Mouse (Mus musculus): Measurements from ENCODE around the gene Nkg7. TPM values are rescaled to one million over a fixed set of nuclear protein-coding genes. Genes with fewer than 3 reads are reported as not detected.

Gene Nkg7
- total RNA-seq, 1 experiment, result 0.62 TPM

DNA sequence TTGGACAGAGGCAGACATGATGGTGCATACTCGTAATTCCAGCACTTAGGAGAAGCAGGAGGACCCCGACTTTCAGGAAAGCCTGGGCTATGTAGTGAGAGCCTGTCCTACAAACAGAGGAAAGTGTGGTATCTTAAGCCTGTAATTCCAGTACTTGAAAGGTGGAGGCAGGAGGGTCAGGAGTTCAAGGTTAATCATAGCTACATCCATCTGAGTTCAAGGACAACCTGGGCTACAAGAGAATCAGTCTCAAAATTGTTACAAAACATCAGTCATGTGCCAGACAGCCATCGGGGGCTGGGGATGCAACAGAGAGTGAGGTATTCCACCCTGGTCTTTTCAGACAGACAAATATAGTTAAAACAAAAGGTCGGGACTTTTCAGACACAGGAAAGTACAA lies 4.0 kb upstream of the Nkg7 start:
- Histone ChIP-seq H3K27ac (ENCODE audit: insufficient read depth, low read depth, low read length, poor library complexity, severe bottlenecking) (no peak overlapping the region), H3K4me3 (ENCODE audit: insufficient read depth in 1 of 2, low read depth in 1 of 2, low read length in 2 of 2, poor library complexity in 1 of 2, severe bottlenecking in 1 of 2) (no peak overlapping the region), H3K9me3 (ENCODE audit: control insufficient read depth, insufficient read depth, low read depth, low read length) (no peaks in the 10 kb centered on the region), H3K36me3 (ENCODE audit: control insufficient read depth, insufficient read depth, low read length, poor library complexity, severe bottlenecking) (no peaks in the 10 kb centered on the region), H3K9ac (ENCODE audit: insufficient read depth, low read depth, low read length, poor library complexity, severe bottlenecking) (no peak overlapping the region), H3K4me1 (ENCODE audit: control insufficient read depth in 2 of 2, insufficient read depth in 2 of 2, low read length in 2 of 2, poor library complexity in 1 of 2) (peaks cover 4 to 12% of the 10 kb centered on the region in 2 experiments; a peak in 3 of 4 replicates)
- DNase-seq (ENCODE audit: low read depth, low spot score), result no peak
- TF ChIP-seq ZNF384 (IDR thresholded peaks at IDR 0.05; ENCODE audit: low read depth, low read length), result no peak
- TF ChIP-seq ZC3H11A (IDR thresholded peaks at IDR 0.05; ENCODE audit: borderline replicate concordance, low read depth, low read length), result no peak
- TF ChIP-seq HCFC1 (IDR thresholded peaks at IDR 0.05; ENCODE audit: borderline replicate concordance, insufficient read depth, low read length), result no peak
- TF ChIP-seq CHD2 (IDR thresholded peaks at IDR 0.05; ENCODE audit: low read depth, low read length), result no peak
- TF ChIP-seq MAFK (IDR thresholded peaks at IDR 0.05; ENCODE audit: insufficient read depth, low read depth, low read length), result no peak
- in situ Hi-C loops (cut with MboI; ENCODE audit: low sequenced_read_pairs in 2 of 2, unreplicated experiment in 2 of 2), result no loop called here

DNA sequence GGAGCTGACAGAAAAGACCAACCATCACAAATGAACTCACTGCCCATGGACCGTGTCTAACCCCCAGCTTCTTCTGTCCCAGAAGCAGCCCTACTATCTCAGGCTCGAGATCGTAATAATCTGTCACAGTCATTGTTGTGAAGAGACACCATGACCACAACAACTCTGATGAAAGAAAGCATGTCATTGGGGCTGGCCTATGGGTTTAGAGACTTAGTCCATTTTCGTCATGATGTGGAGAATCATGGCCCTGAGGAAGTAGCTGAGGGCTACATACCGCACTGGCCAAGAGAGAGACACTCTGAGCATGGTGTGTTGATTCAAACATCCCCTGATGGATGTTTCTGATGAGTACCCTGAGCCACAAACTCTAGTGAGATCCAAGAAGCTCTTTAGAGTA lies 2.2 kb upstream of the Nkg7 start:
- Histone ChIP-seq H3K4me3 (ENCODE audit: insufficient read depth in 1 of 2, low read depth in 1 of 2, low read length in 2 of 2, poor library complexity in 1 of 2, severe bottlenecking in 1 of 2) (no peak overlapping the region), H3K4me1 (ENCODE audit: control insufficient read depth in 2 of 2, insufficient read depth in 2 of 2, low read length in 2 of 2, poor library complexity in 1 of 2) (peaks cover 4 to 10% of the 10 kb centered on the region in 2 experiments; a peak in 3 of 4 replicates), H3K9ac (ENCODE audit: insufficient read depth, low read depth, low read length, poor library complexity, severe bottlenecking) (no peak overlapping the region), H3K36me3 (ENCODE audit: control insufficient read depth, insufficient read depth, low read length, poor library complexity, severe bottlenecking) (no peaks in the 10 kb centered on the region), H3K27ac (ENCODE audit: insufficient read depth, low read depth, low read length, poor library complexity, severe bottlenecking) (no peak overlapping the region), H3K9me3 (ENCODE audit: control insufficient read depth, insufficient read depth, low read depth, low read length) (no peaks in the 10 kb centered on the region)
- no peak for TF ChIP-seq ZC3H11A (IDR thresholded peaks at IDR 0.05; ENCODE audit: borderline replicate concordance, low read depth, low read length)
- TF ChIP-seq HCFC1 (IDR thresholded peaks at IDR 0.05; ENCODE audit: borderline replicate concordance, insufficient read depth, low read length), result no peak
- no peak for TF ChIP-seq ZNF384 (IDR thresholded peaks at IDR 0.05; ENCODE audit: low read depth, low read length)
- TF ChIP-seq MAFK (IDR thresholded peaks at IDR 0.05; ENCODE audit: insufficient read depth, low read depth, low read length), result no peak
- no peak for TF ChIP-seq CHD2 (IDR thresholded peaks at IDR 0.05; ENCODE audit: low read depth, low read length)
- in situ Hi-C loops (cut with MboI; ENCODE audit: low sequenced_read_pairs in 2 of 2, unreplicated experiment in 2 of 2), result no loop called here
- no peak for DNase-seq (ENCODE audit: low read depth, low spot score)

DNA sequence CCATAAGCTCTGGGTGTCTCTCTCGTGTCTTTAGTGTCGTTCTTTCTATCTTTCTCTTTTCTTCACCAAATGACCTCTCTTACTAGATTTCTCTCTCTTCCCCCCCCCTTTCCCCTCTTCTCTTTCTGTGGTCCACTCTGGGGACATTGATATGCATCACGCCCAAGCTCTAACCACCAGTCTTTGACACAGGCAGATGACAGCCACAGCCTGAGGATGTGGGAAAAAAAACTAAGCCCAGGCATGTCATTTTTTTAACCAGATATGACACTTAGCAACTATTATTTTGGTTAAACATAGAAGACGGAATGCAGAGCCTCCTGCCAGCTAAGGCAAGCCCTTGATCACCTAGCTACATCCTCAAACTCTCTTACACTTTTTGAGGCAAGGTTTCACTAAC lies 1.7 kb downstream of the Nkg7 start:
- Histone ChIP-seq H3K9me3 (ENCODE audit: control insufficient read depth, insufficient read depth, low read depth, low read length) (no peaks in the 10 kb centered on the region), H3K36me3 (ENCODE audit: control insufficient read depth, insufficient read depth, low read length, poor library complexity, severe bottlenecking) (no peaks in the 10 kb centered on the region), H3K4me3 (ENCODE audit: insufficient read depth in 1 of 2, low read depth in 1 of 2, low read length in 2 of 2, poor library complexity in 1 of 2, severe bottlenecking in 1 of 2) (no peak overlapping the region), H3K9ac (ENCODE audit: insufficient read depth, low read depth, low read length, poor library complexity, severe bottlenecking) (no peak overlapping the region), H3K27ac (ENCODE audit: insufficient read depth, low read depth, low read length, poor library complexity, severe bottlenecking) (no peak overlapping the region), H3K4me1 (ENCODE audit: control insufficient read depth in 2 of 2, insufficient read depth in 2 of 2, low read length in 2 of 2, poor library complexity in 1 of 2) (peaks cover 0 to 6% of the 10 kb centered on the region in 2 experiments)
- in situ Hi-C loops (cut with MboI; ENCODE audit: low sequenced_read_pairs in 2 of 2, unreplicated experiment in 2 of 2), result no loop called here
- TF ChIP-seq ZC3H11A (IDR thresholded peaks at IDR 0.05; ENCODE audit: borderline replicate concordance, low read depth, low read length), result no peak
- no peak for TF ChIP-seq CHD2 (IDR thresholded peaks at IDR 0.05; ENCODE audit: low read depth, low read length)
- no peak for TF ChIP-seq MAFK (IDR thresholded peaks at IDR 0.05; ENCODE audit: insufficient read depth, low read depth, low read length)
- no peak for TF ChIP-seq ZNF384 (IDR thresholded peaks at IDR 0.05; ENCODE audit: low read depth, low read length)
- no peak for DNase-seq (ENCODE audit: low read depth, low spot score)

DNA sequence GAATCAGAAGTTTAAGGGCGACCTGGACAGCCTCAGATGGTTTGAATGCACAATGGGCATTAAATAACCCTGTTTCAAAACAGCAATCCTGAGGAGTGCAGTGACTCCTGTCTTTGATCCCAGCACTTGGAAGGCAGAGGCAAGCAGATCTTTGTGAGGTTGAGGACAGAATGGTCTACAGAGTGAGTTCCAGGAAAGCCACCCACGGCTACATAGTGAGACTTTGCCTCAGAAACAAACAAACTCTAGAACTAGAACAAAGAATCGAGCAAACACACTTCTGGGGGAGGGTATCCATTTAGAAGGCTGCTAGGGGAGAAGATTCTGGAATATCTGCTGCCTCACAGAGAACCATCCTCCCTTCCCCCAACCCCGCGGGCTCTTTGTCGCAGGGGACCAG lies 3.6 kb downstream of the Nkg7 start, which contains the start of gene Cldnd2:
Gene Cldnd2 (plus strand): TSS at position 301 of the 400 bp plus-strand sequence.
- TF ChIP-seq ZNF384 (IDR thresholded peaks at IDR 0.05; ENCODE audit: low read depth, low read length) (no peak), CHD2 (IDR thresholded peaks at IDR 0.05; ENCODE audit: low read depth, low read length) (no peak), MAFK (IDR thresholded peaks at IDR 0.05; ENCODE audit: insufficient read depth, low read depth, low read length) (no peak)
- Histone ChIP-seq H3K4me1 (ENCODE audit: control insufficient read depth in 2 of 2, insufficient read depth in 2 of 2, low read length in 2 of 2, poor library complexity in 1 of 2) (peaks cover 0 to 6% of the 10 kb centered on the region in 2 experiments; a peak in 2 of 4 replicates), H3K9me3 (ENCODE audit: control insufficient read depth, insufficient read depth, low read depth, low read length) (no peaks in the 10 kb centered on the region), H3K9ac (ENCODE audit: insufficient read depth, low read depth, low read length, poor library complexity, severe bottlenecking) (no peak within 1 kb of the TSS), H3K36me3 (ENCODE audit: control insufficient read depth, insufficient read depth, low read length, poor library complexity, severe bottlenecking) (no peaks in the 10 kb centered on the region), H3K4me3 (ENCODE audit: insufficient read depth in 1 of 2, low read depth in 1 of 2, low read length in 2 of 2, poor library complexity in 1 of 2, severe bottlenecking in 1 of 2) (no peak within 1 kb of the TSS), H3K27ac (ENCODE audit: insufficient read depth, low read depth, low read length, poor library complexity, severe bottlenecking) (no peak within 1 kb of the TSS)
- in situ Hi-C loops (cut with MboI; ENCODE audit: low sequenced_read_pairs in 2 of 2, unreplicated experiment in 2 of 2), result no loop called here
- no peak for DNase-seq (ENCODE audit: low read depth, low spot score)

DNA sequence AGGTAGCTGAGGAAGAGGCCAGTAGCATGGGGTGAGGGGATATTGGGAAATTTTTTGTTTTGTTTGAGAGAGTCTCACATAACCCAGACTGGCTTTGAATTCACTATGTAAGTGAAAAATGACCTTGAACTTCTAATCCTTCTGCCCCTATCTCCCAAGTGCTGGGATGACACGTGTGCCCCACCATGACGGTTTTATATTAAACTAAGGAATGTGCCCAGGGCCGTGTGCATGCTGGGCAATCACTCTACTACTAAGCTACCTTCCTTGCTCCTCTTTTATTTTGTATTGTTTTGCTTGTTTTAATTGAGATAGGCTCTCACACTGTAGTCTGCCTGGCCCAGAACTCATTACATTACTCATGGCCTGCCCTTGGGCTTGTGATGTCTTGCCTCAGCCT lies 4.2 kb downstream of the Nkg7 start:
- no peak for TF ChIP-seq ZC3H11A (IDR thresholded peaks at IDR 0.05; ENCODE audit: borderline replicate concordance, low read depth, low read length)
- TF ChIP-seq HCFC1 (IDR thresholded peaks at IDR 0.05; ENCODE audit: borderline replicate concordance, insufficient read depth, low read length), result no peak
- no peak for TF ChIP-seq ZNF384 (IDR thresholded peaks at IDR 0.05; ENCODE audit: low read depth, low read length)
- no peak for TF ChIP-seq CHD2 (IDR thresholded peaks at IDR 0.05; ENCODE audit: low read depth, low read length)
- no peak for TF ChIP-seq MAFK (IDR thresholded peaks at IDR 0.05; ENCODE audit: insufficient read depth, low read depth, low read length)
- peaks cover 0 to 6% of the 10 kb centered on the region in 2 experiments; a peak in 2 of 4 replicates for H3K4me1 ChIP-seq (ENCODE audit: control insufficient read depth in 2 of 2, insufficient read depth in 2 of 2, low read length in 2 of 2, poor library complexity in 1 of 2)
- no peak overlapping the region for H3K9ac ChIP-seq (ENCODE audit: insufficient read depth, low read depth, low read length, poor library complexity, severe bottlenecking)
- DNase-seq (ENCODE audit: low read depth, low spot score), result no peak
- no peak overlapping the region for H3K4me3 ChIP-seq (ENCODE audit: insufficient read depth in 1 of 2, low read depth in 1 of 2, low read length in 2 of 2, poor library complexity in 1 of 2, severe bottlenecking in 1 of 2)
- no peak overlapping the region for H3K27ac ChIP-seq (ENCODE audit: insufficient read depth, low read depth, low read length, poor library complexity, severe bottlenecking)
- no peaks in the 10 kb centered on the region for H3K36me3 ChIP-seq (ENCODE audit: control insufficient read depth, insufficient read depth, low read length, poor library complexity, severe bottlenecking)
- no peaks in the 10 kb centered on the region for H3K9me3 ChIP-seq (ENCODE audit: control insufficient read depth, insufficient read depth, low read depth, low read length)
- in situ Hi-C loops (cut with MboI; ENCODE audit: low sequenced_read_pairs in 2 of 2, unreplicated experiment in 2 of 2), result no loop called here
